Mouse (Mus musculus) ES-Bruce4 (cell line): ENCODE data around the gene Cnot6. TPM values are rescaled to one million over a fixed set of nuclear protein-coding genes. Genes with fewer than 3 reads are reported as not detected.

Experiments
- H3K27ac ChIP-seq: 2 replicates; pipeline ENCODE4 v1.5.1; 2012; ENCODE audit warnings: low read length, inconsistent platforms; ENCODE audit not compliant: insufficient read depth
- H3K27me3 ChIP-seq: 2 replicates; pipeline ENCODE4 v1.6.1; 2012; ENCODE audit warnings: mild to moderate bottlenecking, low read length, inconsistent platforms; ENCODE audit not compliant: control insufficient read depth, poor library complexity, insufficient read depth, severe bottlenecking
- H3K36me3 ChIP-seq: 2 replicates; pipeline ENCODE4 v1.6.1; 2012; ENCODE audit warnings: inconsistent platforms, mild to moderate bottlenecking, low read length, moderate library complexity; ENCODE audit not compliant: control insufficient read depth, poor library complexity, insufficient read depth, severe bottlenecking
- H3K4me1 ChIP-seq: one replicate; pipeline ENCODE4 v1.8.1; 2011; ENCODE audit warnings: low read length; ENCODE audit not compliant: control insufficient read depth, insufficient read depth
- H3K4me3 ChIP-seq: 2 replicates; pipeline ENCODE4 v1.5.1; 2011; ENCODE audit warnings: low read depth, mild to moderate bottlenecking, low read length
- H3K9ac ChIP-seq: 2 replicates; pipeline ENCODE4 v1.6.1; 2012; ENCODE audit warnings: low read depth, mild to moderate bottlenecking, inconsistent platforms; ENCODE audit not compliant: poor library complexity, severe bottlenecking
- H3K9me3 ChIP-seq: replicated peaks from 2 replicates; pipeline ENCODE4 v1.6.1; 2012; ENCODE audit warnings: mild to moderate bottlenecking, low read length, inconsistent platforms; ENCODE audit not compliant: control insufficient read depth, poor library complexity, insufficient read depth, severe bottlenecking
- CTCF ChIP-seq: IDR thresholded peaks from one replicate; pipeline ENCODE4 v1.8.1; 2011; ENCODE audit warnings: low read depth, low read length
- EP300 ChIP-seq: IDR thresholded peaks from 2 replicates; pipeline ENCODE4 v1.6.1; 2011; ENCODE audit warnings: low read depth, low read length; ENCODE audit not compliant: insufficient read depth
- POLR2A ChIP-seq: IDR thresholded peaks from one replicate; pipeline ENCODE4 v1.8.1; 2011; ENCODE audit warnings: low read length; ENCODE audit not compliant: insufficient read depth
- polyA plus RNA-seq: library from polyadenylated mRNA; stranded (reverse); fragments of >200 nt; gene quantifications from 2 replicates; pipeline ENCODE4 v1.2.4, GENCODE M21; 2011; ENCODE audit warnings: low read depth; ENCODE audit not compliant: missing spikeins, insufficient read depth, insufficient read length

The Cnot6 gene
- polyA plus RNA-seq, 1 experiment, result 64.3 TPM

DNA sequence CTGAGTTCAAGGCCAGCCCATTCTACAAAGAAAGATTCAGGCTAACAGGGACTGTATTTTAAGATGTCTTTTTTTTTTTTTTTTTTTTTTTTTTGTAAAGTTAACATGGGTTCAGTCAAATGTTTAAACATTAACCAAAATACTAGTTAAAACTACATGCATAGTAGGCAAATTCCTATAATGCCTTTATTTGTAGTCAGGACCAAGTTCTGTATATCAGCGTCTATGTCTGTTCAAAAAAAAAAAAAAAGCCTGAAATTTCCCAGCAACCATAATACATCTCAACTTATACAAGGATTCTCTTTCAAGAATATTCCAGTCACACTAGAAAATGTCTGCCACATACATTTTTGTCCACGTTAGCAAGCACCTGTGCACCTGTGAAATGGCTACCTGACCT lies 1.9 kb downstream of the Cnot6 start:
- Histone ChIP-seq H3K36me3 (peaks cover 19% of the 10 kb centered on the region), H3K9ac (no peak overlapping the region; the same call in 1 of the 2 replicates)
- TF ChIP-seq EP300 (no peak), CTCF (no peak), POLR2A (no peak)

DNA sequence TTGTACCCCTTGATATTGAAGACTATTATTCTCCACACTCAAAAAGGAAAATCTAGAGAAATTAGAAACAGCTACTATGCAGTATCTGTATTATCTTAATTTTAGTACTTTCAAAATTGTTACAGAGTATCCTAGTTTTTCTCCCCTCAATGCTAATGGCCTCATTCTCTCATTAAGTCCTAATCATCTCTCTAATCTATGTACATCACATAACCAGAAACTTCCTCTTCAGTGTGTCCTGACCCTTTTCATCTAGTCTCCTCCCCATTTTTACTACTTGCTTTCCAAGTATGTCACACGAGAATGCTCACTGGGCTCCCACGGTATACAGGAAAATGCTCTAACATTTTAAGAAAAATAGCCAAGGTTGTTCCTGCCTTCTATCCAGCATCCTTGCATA lies 4.7 kb downstream of the Cnot6 start:
- Histone ChIP-seq H3K36me3 (peaks cover 19% of the 10 kb centered on the region), H3K4me3 (no peak overlapping the region)
- no peak for TF ChIP-seq CTCF
- no peak for TF ChIP-seq EP300
- TF ChIP-seq POLR2A, result no peak

More for the DNA sequence above, 1.9 kb downstream of the Cnot6 start:
- H3K4me1 ChIP-seq, result peaks cover 3% of the 10 kb centered on the region
- no peaks in the 10 kb centered on the region for H3K9me3 ChIP-seq
- no peak overlapping the region for H3K27ac ChIP-seq
- no peaks in the 10 kb centered on the region for H3K27me3 ChIP-seq
- no peak overlapping the region for H3K4me3 ChIP-seq

DNA sequence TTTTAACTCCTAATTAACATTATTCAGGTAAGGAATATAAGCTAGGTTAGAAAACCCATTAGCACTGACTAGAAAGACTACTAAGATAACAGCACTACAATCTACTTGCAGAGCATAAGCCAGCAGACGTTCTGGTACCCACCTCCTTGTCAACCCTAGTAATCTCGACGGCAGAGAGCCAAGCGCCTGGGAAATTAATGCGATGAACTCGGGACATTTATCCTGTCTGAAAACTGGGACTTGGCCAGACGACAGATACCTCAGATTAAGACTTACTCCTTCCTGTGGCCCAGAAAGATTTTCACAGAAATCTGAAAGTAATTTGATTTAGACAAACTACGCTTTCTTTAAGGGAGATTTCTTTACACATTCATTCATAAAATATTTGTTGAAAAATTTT lies 7.7 kb downstream of the Cnot6 start:
- H3K27me3 ChIP-seq, result no peaks in the 10 kb centered on the region
- no peaks in the 10 kb centered on the region for H3K9me3 ChIP-seq
- peaks cover 36% of the 10 kb centered on the region for H3K36me3 ChIP-seq
- H3K4me1 ChIP-seq, result no peaks in the 10 kb centered on the region
- no peak overlapping the region for H3K4me3 ChIP-seq
- TF ChIP-seq EP300 (no peak), CTCF (no peak), POLR2A (no peak)
- no peak overlapping the region for H3K9ac ChIP-seq
- H3K27ac ChIP-seq, result no peak overlapping the region

More for the DNA sequence above, 4.7 kb downstream of the Cnot6 start:
- Histone ChIP-seq H3K9me3 (no peaks in the 10 kb centered on the region), H3K27me3 (no peaks in the 10 kb centered on the region), H3K4me1 (no peaks in the 10 kb centered on the region), H3K9ac (no peak overlapping the region), H3K27ac (no peak overlapping the region)

- peaks cover 38% of the 10 kb centered on the region for H3K36me3 ChIP-seq
- H3K9ac ChIP-seq, result no peak overlapping the region
- no peaks in the 10 kb centered on the region for H3K4me1 ChIP-seq
- H3K27ac ChIP-seq, result no peak overlapping the region
- H3K9me3 ChIP-seq, result no peaks in the 10 kb centered on the region
- TF ChIP-seq POLR2A, result no peak
- no peak for TF ChIP-seq CTCF
- no peak for TF ChIP-seq EP300
- no peak overlapping the region for H3K4me3 ChIP-seq
- H3K27me3 ChIP-seq, result no peaks in the 10 kb centered on the region
Measured at GRCm38 (mm10) chr11:49702014-49702413, 10.5 kb downstream of the Cnot6 start.

DNA sequence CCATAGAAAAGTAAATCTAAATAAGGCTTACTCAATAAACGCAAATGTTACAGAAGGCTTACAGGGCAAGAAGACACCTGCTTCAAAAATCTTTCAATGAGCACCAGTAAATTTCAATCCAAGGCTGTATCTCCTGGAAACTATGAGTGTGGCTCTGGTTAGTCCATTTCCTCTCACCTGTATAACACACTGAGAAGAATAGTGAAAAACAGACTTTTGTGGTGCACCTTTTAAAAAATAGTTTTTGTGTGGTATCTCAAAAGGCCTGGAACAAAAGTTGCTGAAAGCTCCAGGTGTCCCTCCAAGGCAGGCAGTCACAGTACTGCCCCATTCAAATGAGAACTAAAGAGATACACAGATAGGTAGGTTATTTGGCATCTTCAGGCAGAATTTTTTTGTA lies 13.4 kb downstream of the Cnot6 start:
- H3K4me1 ChIP-seq, result peaks cover 2% of the 10 kb centered on the region
- peaks cover 44% of the 10 kb centered on the region for H3K36me3 ChIP-seq
- no peaks in the 10 kb centered on the region for H3K27me3 ChIP-seq
- H3K27ac ChIP-seq, result no peak overlapping the region
- no peak overlapping the region for H3K4me3 ChIP-seq
- H3K9me3 ChIP-seq, result no peaks in the 10 kb centered on the region
- H3K9ac ChIP-seq, result no peak overlapping the region
- no peak for TF ChIP-seq EP300
- TF ChIP-seq POLR2A, result no peak
- TF ChIP-seq CTCF, result no peak

- Histone ChIP-seq H3K4me3 (no peak overlapping the region), H3K27me3 (no peaks in the 10 kb centered on the region), H3K4me1 (peaks cover 2% of the 10 kb centered on the region), H3K9me3 (no peaks in the 10 kb centered on the region), H3K27ac (no peak overlapping the region), H3K9ac (no peak overlapping the region), H3K36me3 (peaks cover 48% of the 10 kb centered on the region)
- no peak for TF ChIP-seq POLR2A
- TF ChIP-seq EP300, result no peak
- no peak for TF ChIP-seq CTCF
Measured at GRCm38 (mm10) chr11:49697779-49698178, 14.7 kb downstream of the Cnot6 start.
